Mouse (Mus musculus) liver, embryonic 15.5 days (tissue): ENCODE results near the gene Zfp217. TPM values are rescaled to one million over a fixed set of nuclear protein-coding genes. Genes with fewer than 3 reads are reported as not detected.

Experiments
- ATAC-seq: fragments of 200-750 bp; cut with Nextera tagmentation; 2 replicates; pipeline ENCODE4 v1.8.0; 2017; ENCODE audit warnings: moderate number of reproducible peaks, mild to moderate bottlenecking, moderate library complexity; ENCODE audit not compliant: insufficient read depth
- H3K27ac ChIP-seq: fragments of 300-500 bp; sonication (generic); replicated peaks from 2 replicates; pipeline ENCODE4 v1.5.1; 2015; ENCODE audit warnings: mild to moderate bottlenecking, inconsistent platforms
- H3K27me3 ChIP-seq: fragments of 300-500 bp; sonication (generic); 2 replicates; pipeline ENCODE4 v1.6.1; 2015; ENCODE audit warnings: mild to moderate bottlenecking, inconsistent platforms
- H3K36me3 ChIP-seq: fragments of 300-500 bp; sonication (generic); replicated peaks from 2 replicates; pipeline ENCODE4 v1.6.1; 2015; ENCODE audit warnings: moderate library complexity, mild to moderate bottlenecking, inconsistent platforms
- H3K4me1 ChIP-seq: fragments of 300-500 bp; sonication (generic); replicated peaks from 2 replicates; pipeline ENCODE4 v1.6.1; 2015; ENCODE audit warnings: inconsistent platforms
- H3K4me2 ChIP-seq: fragments of 300-500 bp; sonication (generic); 2 replicates; pipeline ENCODE4 v1.6.1; 2015; ENCODE audit warnings: moderate library complexity, mild to moderate bottlenecking, inconsistent platforms
- H3K4me3 ChIP-seq: fragments of 300-500 bp; sonication (generic); replicated peaks from 2 replicates; pipeline ENCODE4 v1.5.1; 2015; ENCODE audit warnings: mild to moderate bottlenecking, inconsistent platforms
- H3K9ac ChIP-seq: fragments of 300-500 bp; sonication (generic); 2 replicates; pipeline ENCODE4 v1.6.1; 2015; ENCODE audit warnings: moderate library complexity, mild to moderate bottlenecking, inconsistent platforms
- H3K9me3 ChIP-seq: fragments of 300-500 bp; sonication (generic); replicated peaks from 2 replicates; pipeline ENCODE4 v1.6.1; 2016; ENCODE audit warnings: inconsistent platforms
- WGBS: fragments of 180-500 bp; shearing (Covaris S2); methylation state at CpG from one replicate; pipeline ENCODE4 v1.1.7; 2015; ENCODE audit warnings: mixed read lengths; ENCODE audit not compliant: insufficient replicate concordance; 5-methylcytosine and 5-hydroxymethylcytosine counted together
- polyA plus RNA-seq: library from polyadenylated mRNA; unstranded; fragments of >200 nt; fragmentation: Nextera tagmentation; extraction: Ambion mirVana; gene quantifications from 2 replicates; pipeline ENCODE4 v1.2.1, GENCODE M21; 2015

The Zfp217 gene
- polyA plus RNA-seq, 1 experiment from 2014 or later = 3.4 TPM

DNA sequence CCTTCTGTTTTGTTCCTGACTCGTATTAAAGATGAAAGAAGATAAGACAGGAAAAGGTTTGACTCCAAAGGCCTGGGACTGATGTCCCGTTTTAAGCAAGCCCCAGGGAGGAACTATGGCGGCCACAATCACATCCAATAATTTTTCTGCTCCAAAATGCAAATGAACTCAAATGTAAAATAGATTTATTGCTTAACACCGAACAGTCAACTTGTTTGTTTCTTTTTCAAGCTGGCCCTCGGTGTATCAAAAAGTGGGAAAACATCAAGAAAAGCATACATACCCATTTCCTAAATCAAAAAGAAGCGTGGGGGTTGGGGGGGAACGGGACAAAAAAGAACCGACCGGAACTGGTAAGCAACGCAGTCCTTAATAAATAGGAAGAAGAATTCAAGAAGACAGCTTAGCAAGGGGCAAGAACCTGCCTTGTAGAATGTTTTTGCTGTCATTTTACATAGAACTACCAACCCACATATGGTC, 15.9 kb downstream of the Zfp217 start:
- Histone ChIP-seq H3K27ac (peak overlapping the region; percentile 92), H3K4me3 (peak overlapping the region; percentile 97), H3K27me3 (no peaks in the 10 kb centered on the region), H3K4me2 (peak overlapping the region; percentile 94), H3K9me3 (no peaks in the 10 kb centered on the region), H3K4me1 (peaks cover 86% of the 10 kb centered on the region), H3K9ac (no peak overlapping the region; the same call in 1 of the 2 replicates), H3K36me3 (no peaks in the 10 kb centered on the region)
- 4% methylated on average over 10 of the region's 10 CpGs for WGBS
- no peak for ATAC-seq

DNA sequence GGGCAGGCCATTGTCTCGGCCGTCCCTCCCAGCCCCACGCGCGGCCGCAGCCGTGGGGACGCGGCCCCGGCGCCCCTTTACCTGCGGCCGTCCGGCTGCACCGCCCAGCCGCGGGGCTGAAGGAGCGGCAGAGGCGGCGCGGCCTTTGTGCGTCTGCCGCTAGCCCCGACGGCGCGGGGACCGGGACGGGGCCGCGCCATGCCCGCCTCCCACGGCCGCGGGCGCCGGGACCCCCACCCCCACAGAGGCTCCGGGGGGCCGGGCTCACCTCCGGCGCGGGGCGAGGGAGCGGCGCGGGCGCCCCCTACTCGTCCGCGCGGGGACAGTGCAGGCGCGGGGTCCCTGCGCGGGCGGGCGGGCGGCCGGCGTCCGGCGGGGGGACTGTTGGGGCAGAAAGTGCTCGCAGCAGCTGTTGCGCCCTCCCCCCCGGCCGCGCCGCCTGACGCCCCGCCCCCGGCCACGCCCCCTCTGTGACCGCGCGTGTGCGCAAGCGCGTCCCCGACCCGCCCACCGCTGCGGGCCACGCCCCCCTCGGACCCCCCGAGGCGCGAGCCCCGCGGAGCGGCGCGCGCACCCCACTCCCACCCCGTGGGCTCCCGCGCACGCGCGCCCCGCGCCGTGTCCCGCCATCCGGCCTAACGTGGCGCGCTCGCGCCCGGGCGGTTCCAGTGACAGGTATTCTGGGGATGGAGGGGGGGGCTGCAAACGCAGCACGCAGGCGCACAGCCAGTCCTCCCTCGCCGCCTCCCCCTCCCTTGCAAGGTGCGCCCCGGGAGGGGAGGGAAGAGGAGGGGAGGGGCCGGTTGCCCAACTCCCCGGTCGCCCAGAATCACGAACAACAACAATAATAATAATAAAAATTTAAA, 16.9 kb downstream of the Zfp217 start:
- H3K27me3 ChIP-seq = no peaks in the 10 kb centered on the region
- H3K36me3 ChIP-seq = no peaks in the 10 kb centered on the region
- peak overlapping the region; percentile 97 for H3K4me3 ChIP-seq
- WGBS = under 1% methylated on average over 102 of the region's 122 CpGs
- peaks cover 86% of the 10 kb centered on the region for H3K4me1 ChIP-seq
- H3K4me2 ChIP-seq = peak overlapping the region; percentile 94
- H3K9ac ChIP-seq = peak overlapping the region; percentile 97
- peak overlapping the region; percentile 92 for H3K27ac ChIP-seq
- ATAC-seq = peak; percentile 73
- H3K9me3 ChIP-seq = no peaks in the 10 kb centered on the region

DNA sequence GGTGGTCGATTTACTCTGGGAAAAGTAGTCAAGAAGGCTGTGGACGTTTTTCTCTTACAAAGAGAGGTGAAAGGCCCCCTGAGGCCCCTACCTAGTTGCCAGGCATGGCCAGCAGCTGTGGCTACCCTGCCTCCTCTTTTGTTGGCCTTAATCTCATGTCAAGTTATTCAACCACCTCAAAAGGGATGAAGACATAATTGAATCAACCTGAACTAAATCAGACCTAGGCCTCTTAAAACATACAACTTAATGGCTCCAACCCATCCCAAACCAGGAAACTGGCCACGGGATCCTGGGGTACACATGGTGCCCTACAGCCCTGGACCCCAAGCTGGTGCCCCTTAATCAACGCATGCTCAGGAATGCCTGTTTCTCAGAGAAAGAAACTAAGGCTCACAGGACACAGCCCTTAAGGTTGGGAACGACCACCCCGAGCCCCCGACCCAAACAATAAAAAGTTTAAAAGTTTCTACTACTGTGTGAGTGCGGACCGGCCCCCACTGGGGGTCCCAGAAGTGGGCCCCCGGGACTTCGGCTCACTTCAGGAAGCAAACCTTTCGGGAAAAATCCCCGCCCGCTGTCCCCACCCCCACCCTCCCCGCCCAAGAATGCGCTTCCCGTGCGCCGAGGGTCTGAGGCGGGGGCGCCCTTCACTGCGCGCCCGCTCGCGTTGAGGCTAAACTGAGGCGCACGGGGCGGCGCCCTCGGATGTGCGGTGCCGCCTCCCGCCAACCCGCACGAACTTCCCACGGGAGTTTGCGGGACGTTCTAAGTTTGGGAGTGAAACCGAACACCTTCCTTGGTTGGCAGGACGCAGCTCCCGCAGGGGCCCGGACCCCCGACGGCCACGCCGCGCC, 17.8 kb downstream of the Zfp217 start:
- peaks cover 91% of the 10 kb centered on the region for H3K4me1 ChIP-seq
- WGBS = under 1% methylated on average over 48 of the region's 48 CpGs
- H3K9me3 ChIP-seq = no peaks in the 10 kb centered on the region
- peak overlapping the region; percentile 92 for H3K27ac ChIP-seq
- peak overlapping the region; percentile 94 for H3K4me2 ChIP-seq
- peak; percentile 23 for ATAC-seq
- H3K4me3 ChIP-seq = peak overlapping the region; percentile 97
- H3K27me3 ChIP-seq = no peaks in the 10 kb centered on the region
- no peaks in the 10 kb centered on the region for H3K36me3 ChIP-seq
- peak overlapping the region; percentile 97 for H3K9ac ChIP-seq

DNA sequence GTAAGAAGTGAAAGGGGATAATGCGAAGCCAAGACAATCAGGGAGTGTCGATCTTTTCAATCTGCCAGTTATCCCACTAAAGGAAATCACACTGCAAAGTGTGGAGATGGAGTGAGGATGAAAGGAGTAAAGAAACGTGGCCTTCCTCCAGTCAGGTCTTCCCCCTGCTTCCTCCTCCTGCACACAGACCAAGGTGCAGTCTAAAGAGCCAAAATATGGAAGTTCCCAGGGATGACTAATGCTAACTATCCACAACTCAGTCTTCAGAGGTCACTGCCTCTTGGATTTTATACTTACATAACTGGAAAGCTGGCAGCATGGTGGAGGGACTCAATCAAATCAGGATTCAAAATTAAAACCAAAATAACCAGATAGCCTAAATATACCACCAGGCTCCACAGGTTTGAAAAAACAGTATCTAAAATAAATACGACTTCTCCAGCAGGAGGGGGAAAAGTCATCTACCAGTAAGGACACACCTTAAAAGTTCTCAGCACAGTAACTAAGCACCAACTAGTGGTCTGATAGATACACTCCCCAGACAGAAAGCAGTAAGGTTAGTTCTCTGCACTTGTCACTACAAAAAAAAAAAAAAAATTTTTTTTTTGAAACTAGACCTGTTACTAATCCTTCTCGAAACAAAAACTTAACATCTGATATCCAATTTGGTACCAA, 18.5 kb downstream of the Zfp217 start:
- H3K36me3 ChIP-seq = peaks cover under 1% of the 10 kb centered on the region; the same call in 1 of the 2 replicates
- H3K4me1 ChIP-seq = peaks cover 90% of the 10 kb centered on the region
- no peaks in the 10 kb centered on the region for H3K9me3 ChIP-seq
- peak overlapping the region; percentile 97 for H3K4me3 ChIP-seq
- peak overlapping the region; percentile 92 for H3K27ac ChIP-seq
- 9% methylated on average over 5 of the region's 5 CpGs for WGBS
- H3K9ac ChIP-seq = peak overlapping the region; percentile 97; the same call in 1 of the 2 replicates
- ATAC-seq = no peak
- H3K27me3 ChIP-seq = no peaks in the 10 kb centered on the region
- peak overlapping the region; percentile 94 for H3K4me2 ChIP-seq

DNA sequence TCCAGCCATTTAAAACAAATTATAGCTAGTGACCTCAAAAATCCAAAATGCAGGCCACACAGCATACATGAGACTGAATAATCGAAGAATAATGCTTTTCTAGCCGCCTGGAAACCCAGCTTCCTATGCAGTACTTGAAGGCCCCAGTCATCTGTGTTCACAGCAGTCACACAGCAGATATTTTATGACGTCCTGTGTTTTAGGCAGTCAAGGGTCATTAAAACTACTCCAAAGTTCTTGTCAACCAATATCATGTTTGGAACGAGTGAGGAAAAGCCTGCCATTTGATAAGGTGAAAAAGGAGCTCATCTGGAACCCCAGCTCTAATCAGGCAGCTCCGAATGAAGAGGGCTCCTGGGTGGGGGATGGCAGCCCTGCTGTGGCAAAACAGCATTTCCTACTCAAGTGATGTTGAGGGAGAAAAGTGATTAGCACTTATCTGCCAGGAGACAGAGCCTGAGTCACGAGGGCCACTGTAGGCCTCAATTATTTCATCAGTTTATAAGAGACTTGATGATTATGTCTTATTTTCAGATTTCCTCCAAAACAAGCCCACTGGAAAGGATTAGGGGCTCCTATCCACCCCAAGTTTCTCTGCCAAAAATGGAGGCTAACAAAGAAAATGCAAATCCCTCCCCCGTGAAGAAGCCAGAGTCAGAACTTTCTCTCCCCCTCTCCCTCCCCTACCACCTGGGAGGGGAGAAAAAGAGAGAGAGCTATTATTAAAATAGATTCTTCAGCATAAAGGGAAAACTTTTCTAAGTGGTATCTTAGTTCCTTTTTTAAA, 19.2 kb downstream of the Zfp217 start:
- Histone ChIP-seq H3K4me1 (peaks cover 86% of the 10 kb centered on the region), H3K4me3 (peak overlapping the region; percentile 97), H3K36me3 (peaks cover 7% of the 10 kb centered on the region), H3K27me3 (no peaks in the 10 kb centered on the region), H3K9me3 (no peaks in the 10 kb centered on the region), H3K4me2 (peak overlapping the region; percentile 94), H3K27ac (peak overlapping the region; percentile 92), H3K9ac (peak overlapping the region; percentile 36)
- 9% methylated on average over 7 of the region's 7 CpGs for WGBS
- peak; percentile 60 for ATAC-seq

DNA sequence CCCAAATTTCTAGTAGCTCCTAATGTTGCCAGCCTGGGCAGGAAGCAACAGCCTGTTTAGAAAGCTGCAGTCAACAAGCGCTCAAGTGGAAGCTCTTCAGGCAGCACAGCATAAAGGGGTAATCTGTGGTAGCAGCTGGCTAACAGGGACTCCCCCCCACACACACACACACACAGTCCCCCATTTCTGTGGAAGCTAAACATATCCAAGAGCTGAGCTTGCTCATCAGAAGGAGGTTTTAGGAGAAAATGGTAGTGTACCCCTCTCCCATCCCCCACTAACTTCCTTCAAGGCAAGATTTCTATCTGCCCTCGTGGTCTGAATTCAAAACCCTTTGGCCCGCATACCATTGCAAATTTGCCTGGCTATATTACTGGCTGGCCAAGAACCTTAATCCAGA, 20.4 kb downstream of the Zfp217 start:
- peak overlapping the region; percentile 94 for H3K4me2 ChIP-seq

DNA sequence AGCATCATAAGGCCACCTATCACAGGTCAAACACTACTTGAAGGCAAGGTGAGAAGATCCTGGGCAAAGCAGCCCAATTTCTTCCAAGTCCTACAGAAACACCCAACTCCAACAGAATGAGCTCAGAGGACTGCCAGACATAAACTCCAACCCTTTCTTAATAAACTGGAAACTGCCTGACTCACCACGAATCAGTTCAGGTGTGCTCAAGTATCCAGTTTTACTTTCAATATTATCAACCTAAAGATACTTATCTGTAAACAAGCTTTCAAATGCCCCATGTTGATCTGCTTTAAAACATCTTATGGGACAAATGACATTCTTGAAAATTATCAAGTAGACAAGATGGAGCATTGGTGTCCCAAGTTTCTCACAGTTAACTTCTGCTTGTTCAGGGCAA, 21.6 kb downstream of the Zfp217 start:
- Histone ChIP-seq H3K4me3 (no peak overlapping the region), H3K4me2 (no peak overlapping the region), H3K36me3 (peaks cover 25% of the 10 kb centered on the region), H3K27ac (peak overlapping the region; percentile 10; the same call in 1 of the 2 replicates), H3K9ac (no peak overlapping the region), H3K27me3 (no peaks in the 10 kb centered on the region), H3K9me3 (no peaks in the 10 kb centered on the region), H3K4me1 (peaks cover 71% of the 10 kb centered on the region)
- ATAC-seq = no peak
- WGBS = 70% methylated on average over 1 of the region's 1 CpGs

More for the DNA sequence above, 20.4 kb downstream of the Zfp217 start:
- Histone ChIP-seq H3K36me3 (peaks cover 17% of the 10 kb centered on the region), H3K27me3 (no peaks in the 10 kb centered on the region), H3K4me1 (peaks cover 75% of the 10 kb centered on the region), H3K4me3 (no peak overlapping the region), H3K27ac (peak overlapping the region; percentile 92), H3K9ac (peak overlapping the region; percentile 36), H3K9me3 (no peaks in the 10 kb centered on the region)
- ATAC-seq = no peak
- WGBS = 21% methylated on average over 3 of the region's 3 CpGs

DNA sequence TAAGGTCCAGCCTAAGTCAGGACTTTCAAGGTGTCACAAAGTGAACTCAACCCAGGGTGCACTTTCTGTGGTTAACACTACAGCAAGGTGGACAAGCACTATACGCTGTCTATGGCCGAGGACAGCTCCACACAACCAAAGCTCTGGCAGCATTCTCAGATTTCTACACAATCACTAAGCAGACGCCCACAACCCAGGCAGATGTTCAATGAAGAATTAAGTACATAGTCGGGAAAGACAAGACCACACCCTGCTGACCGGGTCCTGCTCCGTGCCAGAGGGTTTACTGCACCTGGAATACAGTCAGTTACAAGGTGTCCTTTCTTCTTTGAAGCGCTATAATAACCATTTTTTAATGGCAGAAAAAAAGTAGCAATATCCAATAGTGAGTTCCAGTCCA, 25.7 kb downstream of the Zfp217 start:
- peaks cover 72% of the 10 kb centered on the region for H3K4me1 ChIP-seq
- ATAC-seq = no peak
- 65% methylated on average over 7 of the region's 7 CpGs for WGBS
- H3K9me3 ChIP-seq = no peaks in the 10 kb centered on the region
- H3K9ac ChIP-seq = no peak overlapping the region
- H3K36me3 ChIP-seq = peaks cover 64% of the 10 kb centered on the region
- H3K4me2 ChIP-seq = no peak overlapping the region
- H3K27ac ChIP-seq = no peak overlapping the region; the same call in 1 of the 2 replicates
- H3K27me3 ChIP-seq = no peaks in the 10 kb centered on the region
- no peak overlapping the region for H3K4me3 ChIP-seq

DNA sequence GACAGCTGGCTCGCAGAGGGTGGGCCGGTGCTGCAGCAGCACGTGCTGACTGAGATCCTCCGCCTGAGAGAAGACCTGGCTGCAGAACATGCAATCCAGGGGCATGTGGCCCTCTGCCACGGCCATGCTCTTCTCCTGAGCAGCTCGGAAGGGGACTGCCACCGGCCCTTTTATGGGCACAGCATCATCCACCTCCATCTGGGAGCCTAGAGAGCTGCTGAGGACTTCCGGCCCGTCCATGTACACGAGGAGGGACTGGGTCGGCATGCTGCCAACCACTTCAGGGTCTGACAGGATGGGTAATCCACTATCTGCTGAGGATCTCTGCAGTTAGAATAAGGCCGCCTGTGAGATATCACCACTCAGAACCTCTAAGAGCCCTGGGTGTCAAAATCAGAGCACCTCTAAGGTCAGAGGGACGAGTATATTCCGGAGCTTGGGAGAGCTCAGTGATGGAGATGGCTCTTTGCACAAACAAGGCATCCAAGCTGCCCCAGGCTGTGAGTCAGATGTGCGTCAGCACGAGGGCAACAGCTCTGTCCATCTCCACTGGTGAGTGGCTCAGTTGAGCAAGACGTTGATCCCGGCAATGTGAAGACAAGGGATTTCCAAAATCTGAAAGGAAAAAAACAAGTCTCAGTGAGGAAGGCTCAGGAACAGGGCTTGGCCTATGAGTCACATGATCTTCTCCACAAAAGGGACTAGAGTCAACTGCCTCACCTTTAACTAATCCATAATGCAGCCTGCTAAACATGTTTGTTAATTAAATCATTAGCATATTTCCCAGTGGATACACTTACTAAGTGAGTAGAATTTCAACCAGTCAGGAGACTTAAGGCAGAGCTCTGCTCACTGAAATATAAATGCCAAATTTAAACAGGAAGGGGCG, 27.5 kb downstream of the Zfp217 start:
- H3K36me3 ChIP-seq = peaks cover 81% of the 10 kb centered on the region
- H3K27me3 ChIP-seq = no peaks in the 10 kb centered on the region
- ATAC-seq = no peak
- WGBS = 78% methylated on average over 19 of the region's 19 CpGs
- no peaks in the 10 kb centered on the region for H3K9me3 ChIP-seq
- H3K9ac ChIP-seq = no peak overlapping the region
- H3K4me3 ChIP-seq = no peak overlapping the region
- no peak overlapping the region for H3K4me2 ChIP-seq
- H3K27ac ChIP-seq = no peak overlapping the region
- H3K4me1 ChIP-seq = peaks cover 62% of the 10 kb centered on the region
